Mouse (Mus musculus): ENCODE results near the gene Pcbd2. TPM values are rescaled to one million over a fixed set of nuclear protein-coding genes. Genes with fewer than 3 reads are reported as not detected.
"Not testable (repeated sequence)": the region's sequence is repeated elsewhere in the genome, so short reads cannot be mapped to it uniquely, and the experiment has no call there.

Pcbd2 gene
- polyA plus RNA-seq (2016; fragmentation: Nextera tagmentation; extraction: Ambion mirVana) = 52.3 and 54.2 TPM in 2 replicates

- Histone ChIP-seq H3K27ac (peak within 1 kb of the TSS; percentile 96), H3K27me3 (ENCODE audit: insufficient read depth, poor library complexity, severe bottlenecking) (no peaks in the 10 kb centered on the region), H3K4me1 (peaks cover 3% of the 10 kb centered on the region; the same call in 1 of the 2 replicates), H3K9me3 (no peaks in the 10 kb centered on the region), H3K4me3 (peak within 1 kb of the TSS; percentile 80), H3K36me3 (peaks cover 17% of the 10 kb centered on the region)
- DNase-seq (ENCODE audit: low spot score) = peak; percentile 92
- under 1% methylated on average over 73 of the region's 73 CpGs for WGBS
These were observed at the start of gene Pcbd2 for GRCm38 (mm10) chr13:55727120-55727838. Pcbd2 (plus strand) TSS chr13:55727368.

DNA sequence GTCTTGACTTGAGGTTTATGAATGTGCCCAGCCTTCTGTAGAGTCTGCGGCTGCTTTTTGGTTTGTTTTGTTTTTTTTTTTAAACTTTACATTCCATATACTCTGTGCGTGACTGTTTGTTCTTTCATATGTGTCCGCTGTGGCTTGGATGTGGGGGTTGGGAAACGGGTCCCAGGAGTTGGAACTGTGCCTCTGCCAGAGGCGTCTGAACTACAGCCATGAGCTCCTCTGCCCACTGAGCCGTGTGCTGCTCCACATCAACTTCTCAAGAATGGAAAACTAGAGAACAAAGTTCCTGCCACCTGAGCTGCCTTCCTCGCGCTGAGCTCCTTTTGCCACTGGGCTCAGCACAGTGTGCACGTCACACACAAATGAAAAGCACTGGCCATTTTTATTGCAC lies 45.0 kb upstream of the Pcbd2 start:
- Histone ChIP-seq H3K27me3 (ENCODE audit: insufficient read depth, poor library complexity, severe bottlenecking) (no peaks in the 10 kb centered on the region), H3K27ac (no peak overlapping the region), H3K4me3 (no peak overlapping the region), H3K4me1 (peaks cover 6% of the 10 kb centered on the region), H3K36me3 (peaks cover 39% of the 10 kb centered on the region), H3K9me3 (no peaks in the 10 kb centered on the region)
- DNase-seq (ENCODE audit: low spot score) = no peak
- WGBS = 90% methylated on average over 9 of the region's 9 CpGs

DNA sequence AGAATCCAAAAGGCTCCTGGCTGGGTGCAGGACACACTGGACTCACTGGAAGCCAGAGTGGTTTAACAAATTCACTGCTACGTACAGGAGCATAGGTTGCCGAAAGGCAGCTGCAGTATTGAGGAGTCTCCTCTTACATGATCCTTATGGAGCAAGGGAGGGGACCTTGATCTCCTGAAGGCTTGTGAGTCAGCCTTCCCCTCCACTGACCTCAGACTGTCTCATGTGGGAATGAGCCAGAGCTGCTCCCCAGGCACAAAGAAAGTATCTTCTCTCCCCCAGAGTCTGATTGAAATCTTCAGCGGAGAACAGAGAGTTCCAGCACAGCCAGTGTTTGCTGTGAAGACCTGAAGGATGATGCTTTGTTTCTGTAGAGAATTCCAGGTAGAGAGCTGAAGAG lies 43.6 kb upstream of the Pcbd2 start:
- H3K4me1 ChIP-seq = peaks cover 18% of the 10 kb centered on the region
- H3K36me3 ChIP-seq = peaks cover 25% of the 10 kb centered on the region
- no peak for DNase-seq (ENCODE audit: low spot score)
- H3K27me3 ChIP-seq (ENCODE audit: insufficient read depth, poor library complexity, severe bottlenecking) = no peaks in the 10 kb centered on the region
- H3K27ac ChIP-seq = no peak overlapping the region
- no peaks in the 10 kb centered on the region for H3K9me3 ChIP-seq
- H3K4me3 ChIP-seq = no peak overlapping the region
- WGBS = 72% methylated on average over 3 of the region's 3 CpGs

- H3K4me1 ChIP-seq = peaks cover 18% of the 10 kb centered on the region
- WGBS = 60% methylated on average over 9 of the region's 9 CpGs
- H3K4me3 ChIP-seq = no peak overlapping the region
- DNase-seq (ENCODE audit: low spot score) = no peak
- H3K27ac ChIP-seq = no peak overlapping the region
- no peaks in the 10 kb centered on the region for H3K9me3 ChIP-seq
- H3K36me3 ChIP-seq = no peaks in the 10 kb centered on the region; the same call in 1 of the 2 replicates
- no peaks in the 10 kb centered on the region for H3K27me3 ChIP-seq (ENCODE audit: insufficient read depth, poor library complexity, severe bottlenecking)
These were observed 41.0 kb upstream of the Pcbd2 start for GRCm38 (mm10) chr13:55686107-55686633.

- no peak for DNase-seq (ENCODE audit: low spot score)
- Histone ChIP-seq H3K4me3 (peak overlapping the region; percentile 12; the same call in 1 of the 2 replicates), H3K4me1 (peaks cover 18% of the 10 kb centered on the region), H3K36me3 (no peaks in the 10 kb centered on the region), H3K27ac (peak overlapping the region; percentile 77), H3K9me3 (no peaks in the 10 kb centered on the region), H3K27me3 (ENCODE audit: insufficient read depth, poor library complexity, severe bottlenecking) (no peaks in the 10 kb centered on the region)
- 47% methylated on average over 4 of the region's 4 CpGs for WGBS
These were observed 39.1 kb upstream of the Pcbd2 start for GRCm38 (mm10) chr13:55687927-55688602.

- 2% methylated on average over 51 of the region's 51 CpGs for WGBS
- Histone ChIP-seq H3K9me3 (no peaks in the 10 kb centered on the region), H3K36me3 (no peaks in the 10 kb centered on the region; the same call in 1 of the 2 replicates), H3K4me3 (peak within 1 kb of the TSS; percentile 99), H3K27ac (peak within 1 kb of the TSS; percentile 100), H3K4me1 (peaks cover 26% of the 10 kb centered on the region), H3K27me3 (ENCODE audit: insufficient read depth, poor library complexity, severe bottlenecking) (no peaks in the 10 kb centered on the region)
- DNase-seq (ENCODE audit: low spot score) = peak; percentile 96
These were observed 34.5 kb upstream of the Pcbd2 start, which contains the start of gene B230219D22Rik for GRCm38 (mm10) chr13:55692535-55693242. B230219D22Rik (plus strand) TSS chr13:55693124.

DNA sequence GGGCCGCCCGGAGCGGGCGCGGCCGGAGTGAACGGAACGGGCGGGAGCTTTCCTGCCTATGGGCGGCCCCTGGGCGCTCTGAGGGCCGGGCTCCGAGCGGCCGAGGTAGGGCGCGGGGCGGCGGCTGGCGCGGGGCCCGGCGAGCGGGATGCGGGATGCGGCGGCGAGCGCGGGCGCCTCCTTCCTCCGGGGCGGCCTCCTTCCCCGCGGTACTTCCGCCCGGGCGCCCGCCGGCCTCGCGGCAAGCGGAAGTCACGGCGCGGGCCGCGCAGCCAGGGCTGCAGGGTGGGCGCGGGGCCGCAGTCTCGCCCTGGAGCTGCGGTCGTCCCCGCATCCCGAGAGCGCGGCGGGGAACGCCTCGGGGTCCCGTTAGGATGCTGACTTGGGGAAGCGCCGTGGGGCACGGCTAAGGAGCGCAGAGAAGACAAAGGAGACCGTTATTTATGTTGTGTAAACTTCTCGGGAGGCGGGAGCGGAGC lies 33.9 kb upstream of the Pcbd2 start:
- Histone ChIP-seq H3K27me3 (ENCODE audit: insufficient read depth, poor library complexity, severe bottlenecking) (no peaks in the 10 kb centered on the region), H3K4me3 (peak overlapping the region; percentile 99), H3K9me3 (no peaks in the 10 kb centered on the region), H3K4me1 (peaks cover 20% of the 10 kb centered on the region), H3K27ac (peak overlapping the region; percentile 100), H3K36me3 (peaks cover 2% of the 10 kb centered on the region; the same call in 1 of the 2 replicates)
- DNase-seq (ENCODE audit: low spot score) = no peak
- under 1% methylated on average over 58 of the region's 70 CpGs for WGBS

DNA sequence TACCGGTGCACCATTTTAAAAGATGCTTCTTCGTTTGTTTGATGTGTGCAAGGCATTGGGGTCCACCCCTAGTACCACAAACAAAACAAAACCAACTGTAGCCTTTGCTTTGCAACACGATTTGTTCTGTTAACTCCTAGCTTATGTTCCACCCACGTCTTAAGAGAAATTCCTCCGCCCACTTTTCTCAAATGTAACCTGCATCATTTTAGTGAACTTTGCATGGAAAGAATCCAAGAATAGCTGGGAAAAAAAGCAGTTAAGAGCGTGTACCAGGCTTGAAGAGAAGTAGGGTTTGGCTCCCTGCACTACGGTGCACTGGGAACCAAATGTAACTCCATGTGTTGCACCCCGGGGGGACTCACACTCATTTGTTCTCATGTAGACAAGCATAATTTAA lies 33.1 kb upstream of the Pcbd2 start:
- DNase-seq (ENCODE audit: low spot score) = no peak

DNA sequence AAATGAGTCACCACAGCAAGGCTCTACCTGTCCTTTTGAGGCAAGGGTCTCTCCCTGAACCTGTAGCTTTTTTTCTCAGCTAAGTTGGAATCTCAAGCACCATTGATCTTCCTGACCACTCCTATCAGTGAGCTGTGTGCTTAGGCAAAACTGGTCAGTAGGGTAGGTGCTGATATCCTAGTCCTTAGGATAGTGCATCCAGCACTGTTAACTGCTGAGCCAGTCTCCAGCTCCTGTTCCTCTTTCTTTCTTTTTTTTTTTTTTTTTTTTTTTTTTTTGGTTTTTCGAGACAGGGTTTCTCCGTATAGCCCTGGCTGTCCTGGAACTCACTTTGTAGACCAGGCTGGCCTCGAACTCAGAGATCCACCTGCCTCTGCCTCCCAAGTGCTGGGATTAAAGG lies 31.2 kb upstream of the Pcbd2 start:
- not testable (repeated sequence) for H3K4me3 ChIP-seq; DNase-seq (ENCODE audit: low spot score); H3K9me3 ChIP-seq; H3K27me3 ChIP-seq (ENCODE audit: insufficient read depth, poor library complexity, severe bottlenecking); H3K27ac ChIP-seq
- Histone ChIP-seq H3K4me1 (peaks cover 19% of the 10 kb centered on the region; the same call in 1 of the 2 replicates), H3K36me3 (peaks cover 30% of the 10 kb centered on the region)
- WGBS = 86% methylated on average over 1 of the region's 3 CpGs

More for the DNA sequence above, 33.1 kb upstream of the Pcbd2 start:
- 21% methylated on average over 8 of the region's 8 CpGs for whole genome bisulfite sequencing
- peaks cover 19% of the 10 kb centered on the region; the same call in 1 of the 2 replicates for H3K4me1 ChIP-seq
- H3K36me3 ChIP-seq = peaks cover 11% of the 10 kb centered on the region
- H3K27ac ChIP-seq = peak overlapping the region; percentile 100
- no peaks in the 10 kb centered on the region for H3K27me3 ChIP-seq (ENCODE audit: insufficient read depth, poor library complexity, severe bottlenecking)
- H3K9me3 ChIP-seq = no peaks in the 10 kb centered on the region
- H3K4me3 ChIP-seq = peak overlapping the region; percentile 99

DNA sequence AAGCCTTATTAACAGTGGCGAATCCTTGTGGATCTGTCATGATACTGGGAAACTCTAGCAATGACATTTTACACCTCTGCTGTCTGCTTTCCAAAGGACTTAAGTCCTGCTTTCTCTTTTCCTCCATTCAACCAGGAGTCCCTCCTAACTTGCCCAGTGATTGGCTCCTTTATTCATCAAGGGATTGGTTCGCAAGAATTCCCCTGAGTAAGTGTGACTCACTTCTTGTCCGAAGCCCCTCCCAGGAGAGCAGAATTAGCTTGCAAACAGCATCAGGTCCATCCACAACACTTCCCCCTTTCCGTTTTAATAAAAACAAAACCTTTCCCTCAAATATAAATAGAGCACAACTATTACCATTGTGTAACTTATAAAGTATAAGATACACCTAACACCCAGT lies 22.9 kb upstream of the Pcbd2 start:
- no peak for DNase-seq (ENCODE audit: low spot score)
- Histone ChIP-seq H3K9me3 (no peaks in the 10 kb centered on the region), H3K36me3 (peaks cover 60% of the 10 kb centered on the region), H3K4me1 (no peaks in the 10 kb centered on the region), H3K4me3 (no peak overlapping the region), H3K27ac (no peak overlapping the region), H3K27me3 (ENCODE audit: insufficient read depth, poor library complexity, severe bottlenecking) (no peaks in the 10 kb centered on the region)
- WGBS = 89% methylated on average over 4 of the region's 4 CpGs

DNA sequence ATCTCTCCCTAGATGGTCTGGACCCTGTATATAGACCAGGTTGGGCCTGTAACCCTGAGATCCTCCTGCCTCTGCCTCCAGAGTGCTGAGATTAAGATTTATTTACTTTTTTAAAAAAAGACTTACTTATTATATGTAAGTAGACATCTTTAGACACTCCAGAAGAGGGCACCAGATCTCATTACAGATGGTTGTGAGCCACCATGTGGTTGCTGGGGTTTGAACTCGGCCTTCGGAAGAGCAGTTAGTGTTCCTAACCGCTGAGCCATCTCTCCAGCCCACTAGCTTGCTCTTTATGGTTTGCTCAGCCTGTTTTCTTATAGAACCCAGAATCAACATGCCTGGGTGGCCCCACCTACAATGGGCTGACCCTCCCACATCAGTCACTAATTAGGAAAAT lies 14.3 kb upstream of the Pcbd2 start:
- Histone ChIP-seq H3K9me3 (no peaks in the 10 kb centered on the region), H3K27ac (no peak overlapping the region), H3K4me1 (peaks cover 3% of the 10 kb centered on the region), H3K4me3 (no peak overlapping the region), H3K36me3 (peaks cover 5% of the 10 kb centered on the region), H3K27me3 (ENCODE audit: insufficient read depth, poor library complexity, severe bottlenecking) (no peaks in the 10 kb centered on the region)
- no peak for DNase-seq (ENCODE audit: low spot score)
- 86% methylated on average over 3 of the region's 3 CpGs for WGBS

DNA sequence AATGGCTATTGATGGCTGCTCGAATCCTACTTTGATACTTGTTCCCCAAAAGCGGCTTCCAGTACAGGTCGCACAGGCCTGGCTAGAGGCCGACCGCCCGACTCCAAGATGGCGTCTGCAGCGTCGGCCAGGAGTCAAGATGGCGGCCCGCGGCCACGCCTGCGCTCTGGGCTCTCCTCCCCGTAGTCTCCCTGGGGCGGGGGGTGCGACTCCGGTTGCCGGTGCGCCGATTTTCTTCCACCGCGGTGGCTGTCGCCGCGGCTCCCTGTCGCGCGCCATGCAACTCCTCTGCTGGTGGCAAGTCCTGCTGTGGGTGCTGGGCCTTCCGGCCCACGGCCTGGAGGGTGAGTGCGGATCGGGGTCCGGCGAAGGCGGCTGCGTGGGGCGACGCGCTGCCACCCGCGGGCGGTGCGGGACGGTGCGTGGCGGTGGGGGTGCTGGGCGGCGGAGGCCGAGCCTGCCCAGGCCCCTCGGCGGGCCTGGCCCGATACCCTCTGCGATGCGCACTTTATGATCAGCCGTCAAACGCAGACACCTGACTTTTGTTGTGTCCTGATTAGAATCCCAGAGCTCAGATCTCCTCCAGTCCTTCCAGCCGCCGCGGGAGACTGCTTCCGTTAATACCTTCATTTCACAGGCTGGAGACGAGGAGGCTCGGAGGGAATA lies 12.5 kb upstream of the Pcbd2 start, which contains the start of gene Txndc15:
Gene Txndc15, plus strand, starts transcription at position 150 of the 666 bp plus-strand sequence.
- Histone ChIP-seq H3K36me3 (peaks cover 23% of the 10 kb centered on the region), H3K4me1 (peaks cover 3% of the 10 kb centered on the region), H3K4me3 (peak within 1 kb of the TSS; percentile 83), H3K9me3 (no peaks in the 10 kb centered on the region), H3K27me3 (ENCODE audit: insufficient read depth, poor library complexity, severe bottlenecking) (no peaks in the 10 kb centered on the region), H3K27ac (peak within 1 kb of the TSS; percentile 95)
- WGBS = under 1% methylated on average over 62 of the region's 63 CpGs
- DNase-seq (ENCODE audit: low spot score) = peak; percentile 91

All from heart, embryonic 10.5 days (tissue).